Comparison of ENCODE assay signal across 8 mouse cellular contexts in the genomic region with DNA sequence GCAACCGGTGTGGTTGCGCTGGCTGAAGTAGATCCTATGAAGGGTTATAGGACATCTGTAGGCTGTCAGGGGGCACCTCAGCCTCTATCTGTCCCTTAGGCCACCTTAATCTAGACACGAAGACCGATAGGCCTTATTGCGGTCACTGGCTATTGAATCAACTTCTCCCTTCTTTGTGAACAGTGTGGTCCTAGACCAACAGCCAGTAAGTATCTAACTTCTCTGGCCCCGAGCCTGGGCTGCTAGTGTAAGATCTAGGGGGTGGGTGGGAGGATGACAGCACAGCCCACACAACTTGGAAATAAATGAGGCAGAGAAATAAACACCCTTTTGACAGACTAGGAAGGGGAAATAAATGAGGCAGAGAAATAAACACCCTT. TPM values are rescaled to one million over a fixed set of nuclear protein-coding genes. Genes with fewer than 3 reads are reported as not detected.
DNase-seq lines count a peak whose midpoint lies in the region; ATAC-seq lines count a peak whose summit lies in the region.

No protein-coding gene starts in this region.

- ATAC-seq in embryonic facial prominence, embryonic 12.5 days (ENCODE audit: insufficient number of reproducible peaks, insufficient read depth, low FRiP score, low TSS enrichment), result peak; percentile 36; the same call in 1 of the 2 replicates
- ATAC-seq in intestine, embryonic 16.5 days, result peak; percentile 16

- intact Hi-C loops in left cerebral cortex, postnatal 14 days (cut with DNase I), result no loop called here

- H3K36me3 ChIP-seq in embryonic facial prominence, embryonic 12.5 days, result peaks cover 26% of the 10 kb centered on the region
- peaks cover 12% of the 10 kb centered on the region; the same call in 1 of the 2 replicates for H3K36me3 ChIP-seq in intestine, embryonic 16.5 days (ENCODE audit: control insufficient read depth, insufficient read depth, low read length)
- peaks cover 45% of the 10 kb centered on the region for H3K36me3 ChIP-seq in midbrain, embryonic 10.5 days

- H3K4me2 ChIP-seq in embryonic facial prominence, embryonic 12.5 days (replicated peaks), result peak overlapping the region; percentile 77
- peak overlapping the region; percentile 84 for H3K4me2 ChIP-seq in intestine, embryonic 16.5 days (ENCODE audit: low read depth, low read length)

- H3K4me1 ChIP-seq in embryonic facial prominence, embryonic 12.5 days, result peaks cover 18% of the 10 kb centered on the region
- peaks cover 12% of the 10 kb centered on the region for H3K4me1 ChIP-seq in intestine, embryonic 16.5 days (ENCODE audit: control insufficient read depth, insufficient read depth, low read length)
- peaks cover 40% of the 10 kb centered on the region for H3K4me1 ChIP-seq in midbrain, embryonic 10.5 days

- H3K4me3 ChIP-seq in embryonic facial prominence, embryonic 12.5 days, result peak overlapping the region; percentile 97
- peak overlapping the region; percentile 93 for H3K4me3 ChIP-seq in intestine, embryonic 16.5 days (ENCODE audit: low read length)
- H3K4me3 ChIP-seq in midbrain, embryonic 10.5 days, result peak overlapping the region; percentile 97

- 8% methylated on average over 6 of the region's 6 CpGs for WGBS in embryonic facial prominence, embryonic 12.5 days
- WGBS in intestine, embryonic 16.5 days, result 9% methylated on average over 6 of the region's 6 CpGs
- WGBS in midbrain, embryonic 10.5 days, result 13% methylated on average over 6 of the region's 6 CpGs

- no peaks in the 10 kb centered on the region for H3K9me3 ChIP-seq in embryonic facial prominence, embryonic 12.5 days
- H3K9me3 ChIP-seq in intestine, embryonic 16.5 days (ENCODE audit: control insufficient read depth, low read length), result no peaks in the 10 kb centered on the region
- no peaks in the 10 kb centered on the region for H3K9me3 ChIP-seq in midbrain, embryonic 10.5 days (replicated peaks)

- peak overlapping the region; percentile 94 for H3K9ac ChIP-seq in embryonic facial prominence, embryonic 12.5 days
- H3K9ac ChIP-seq in intestine, embryonic 16.5 days (ENCODE audit: low read depth, low read length), result peak overlapping the region; percentile 94

- peak; percentile 33 for DNase-seq in right cerebral cortex, postnatal 4 days
- no peak for DNase-seq in right cerebral cortex, postnatal 36 days (ENCODE audit: low spot score in 2 of 2)
- no peak for DNase-seq in midbrain, embryonic 10.5 days (ENCODE audit: low spot score)
- DNase-seq in adrenal gland, postnatal 36 days, result no peak
- no peak for DNase-seq in urinary bladder, postnatal 10 days (ENCODE audit: low spot score)
- no peak for DNase-seq in left cerebral cortex, postnatal 14 days (ENCODE audit: low spot score in 2 of 2)

- peaks cover 7% of the 10 kb centered on the region; the same call in 1 of the 2 replicates for H3K27me3 ChIP-seq in embryonic facial prominence, embryonic 12.5 days
- H3K27me3 ChIP-seq in intestine, embryonic 16.5 days (replicated peaks; ENCODE audit: control insufficient read depth, insufficient read depth, low read length), result no peaks in the 10 kb centered on the region
- no peaks in the 10 kb centered on the region for H3K27me3 ChIP-seq in midbrain, embryonic 10.5 days (ENCODE audit: low read depth, poor library complexity, severe bottlenecking)

- H3K27ac ChIP-seq in embryonic facial prominence, embryonic 12.5 days, result peak overlapping the region; percentile 84
- H3K27ac ChIP-seq in intestine, embryonic 16.5 days (ENCODE audit: low read length), result peak overlapping the region; percentile 87
- peak overlapping the region; percentile 94 for H3K27ac ChIP-seq in midbrain, embryonic 10.5 days (replicated peaks)

RNA-seq across cellular contexts. Expression of a gene that starts 0.4 kb away (rescaled TPM):
- 95.3 and 101 TPM in 2 replicates for polyA plus RNA-seq in embryonic facial prominence, embryonic 12.5 days (2016; fragmentation: Nextera tagmentation; extraction: Ambion mirVana)
- 20.5 and 20.9 TPM in 2 replicates for polyA plus RNA-seq in intestine, embryonic 16.5 days (2015; fragmentation: Nextera tagmentation; extraction: Ambion mirVana)
- 34.6 and 48.0 TPM in 2 replicates for polyA plus RNA-seq in midbrain, embryonic 10.5 days (2016; fragmentation: Nextera tagmentation; extraction: Ambion mirVana)
- total RNA-seq in adrenal gland, postnatal 36 days (2021), result 10 to 100 TPM; 43.1 to 61.3 TPM
- total RNA-seq in left cerebral cortex, postnatal 14 days (2021), result 100 to 1,000 TPM; 112 to 121 TPM

RNA-seq across cellular contexts. Expression of a gene that starts 1.4 kb away (rescaled TPM):
- polyA plus RNA-seq in embryonic facial prominence, embryonic 12.5 days (2016; fragmentation: Nextera tagmentation; extraction: Ambion mirVana), result 74.4 and 74.8 TPM in 2 replicates
- polyA plus RNA-seq in intestine, embryonic 16.5 days (2015; fragmentation: Nextera tagmentation; extraction: Ambion mirVana), result 52.2 and 52.7 TPM in 2 replicates
- 82.0 and 85.4 TPM in 2 replicates for polyA plus RNA-seq in midbrain, embryonic 10.5 days (2016; fragmentation: Nextera tagmentation; extraction: Ambion mirVana)
- total RNA-seq in adrenal gland, postnatal 36 days (2021), result 10 to 100 TPM; 61.8 to 66.9 TPM
- total RNA-seq in left cerebral cortex, postnatal 14 days (2021), result 10 to 100 TPM; 48.3 to 51.3 TPM

RNA-seq across cellular contexts. Expression of a gene that starts 6.0 kb away (rescaled TPM):
- 16.4 and 17.9 TPM in 2 replicates for polyA plus RNA-seq in embryonic facial prominence, embryonic 12.5 days (2016; fragmentation: Nextera tagmentation; extraction: Ambion mirVana)
- 23.9 TPM in 2 replicates for polyA plus RNA-seq in intestine, embryonic 16.5 days (2015; fragmentation: Nextera tagmentation; extraction: Ambion mirVana)
- 36.4 and 56.1 TPM in 2 replicates for polyA plus RNA-seq in midbrain, embryonic 10.5 days (2016; fragmentation: Nextera tagmentation; extraction: Ambion mirVana)
- 10 to 100 TPM; 13.8 to 14.7 TPM for total RNA-seq in adrenal gland, postnatal 36 days (2021)
- total RNA-seq in left cerebral cortex, postnatal 14 days (2021), result 10 to 100 TPM; 20.2 to 22.0 TPM

RNA-seq across cellular contexts. Expression of a gene that starts 8.3 kb away (rescaled TPM):
- 39.0 and 45.1 TPM in 2 replicates for polyA plus RNA-seq in embryonic facial prominence, embryonic 12.5 days (2016; fragmentation: Nextera tagmentation; extraction: Ambion mirVana)
- polyA plus RNA-seq in intestine, embryonic 16.5 days (2015; fragmentation: Nextera tagmentation; extraction: Ambion mirVana), result 75.0 and 78.0 TPM in 2 replicates
- polyA plus RNA-seq in midbrain, embryonic 10.5 days (2016; fragmentation: Nextera tagmentation; extraction: Ambion mirVana), result 49.8 and 59.3 TPM in 2 replicates
- 10 to 100 TPM; 77.0 to 79.8 TPM for total RNA-seq in adrenal gland, postnatal 36 days (2021)
- total RNA-seq in left cerebral cortex, postnatal 14 days (2021), result 10 to 100 TPM; 41.2 to 42.9 TPM
